10 mouse cellular contexts compared by ENCODE assay signal in the genomic region with DNA sequence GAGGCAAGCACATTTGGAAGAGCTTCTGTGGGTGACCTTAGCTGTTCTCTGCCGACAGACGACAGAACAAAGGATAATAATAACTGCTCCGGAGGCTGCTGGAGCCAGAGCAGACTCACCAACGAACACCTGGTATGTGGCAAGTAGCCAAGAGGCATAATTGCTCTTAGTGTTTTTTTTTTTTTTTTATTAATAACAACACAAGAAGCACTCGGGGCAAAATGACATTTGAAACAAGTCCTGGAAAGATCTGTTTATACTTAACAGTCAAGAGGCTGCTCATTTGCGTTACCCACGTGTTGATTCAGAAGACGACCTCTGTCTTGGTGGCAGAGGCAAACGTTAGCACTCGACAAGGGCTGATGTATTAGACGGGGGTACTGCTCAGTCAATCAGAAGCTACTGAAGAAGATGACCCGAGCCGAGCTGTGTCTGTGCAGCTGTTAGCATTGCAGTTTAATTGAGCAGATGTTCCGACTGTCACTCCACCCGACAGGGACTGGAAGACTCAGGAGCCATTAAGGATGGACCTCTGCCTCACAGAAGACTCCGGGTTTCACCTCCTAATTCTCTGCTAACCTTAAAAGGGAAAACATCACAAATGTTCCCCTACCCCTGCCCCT.
A peak's percentile ranks its signal among the peaks of the same experiment; 100 is the strongest.
DNase-seq lines count a peak whose midpoint lies in the region; ATAC-seq and TF ChIP-seq lines count a peak whose summit lies in the region.
"Had no signal": no experiment of that assay in that cellular context is flagged by ENCODE, and none has a peak within 500 bp of the region (broad histone marks: within the 10 kb centered on the region; RNA-seq: fewer than 3 reads in every experiment).

No protein-coding gene starts in this region.

- peaks cover 10% of the 10 kb centered on the region; the same call in 1 of the 2 replicates for H3K4me1 ChIP-seq in intestine, embryonic 14.5 days (replicated peaks; ENCODE audit: control insufficient read depth, insufficient read depth, low read length)
- no peaks in the 10 kb centered on the region for H3K4me1 ChIP-seq in intestine, postnatal 0 days (replicated peaks; ENCODE audit: control insufficient read depth, insufficient read depth, low read length)
- peaks cover 43% of the 10 kb centered on the region for H3K4me1 ChIP-seq in thymus, adult 2 months (replicated peaks; ENCODE audit: control insufficient read depth, insufficient read depth, low read length)
- 0 out of 2 replicates have a peak, but pooled peaks cover 2% of the 10 kb centered on the region for H3K4me1 ChIP-seq in heart, embryonic 11.5 days (ENCODE audit: control insufficient read depth, insufficient read depth, low read length)

- H3K4me3 ChIP-seq in intestine, embryonic 14.5 days (ENCODE audit: low read depth, low read length): no peak overlapping the region
- no peak overlapping the region for H3K4me3 ChIP-seq in intestine, postnatal 0 days (ENCODE audit: low read depth, low read length)
- H3K4me3 ChIP-seq in thymus, adult 2 months (ENCODE audit: control insufficient read depth, insufficient read depth, low read length): no peak overlapping the region
- H3K4me3 ChIP-seq in heart, embryonic 11.5 days (ENCODE audit: low read depth, low read length): no peak overlapping the region

- no peak for TF ChIP-seq POLR2A in thymus, adult 2 months (IDR thresholded peaks at IDR 0.05; ENCODE audit: control insufficient read depth, extremely low read depth, insufficient read depth, low read length, poor library complexity)

- intact Hi-C loops in gastrocnemius, postnatal 36 days (cut with DNase I): no loop called here

- H3K27me3 ChIP-seq in intestine, embryonic 14.5 days (replicated peaks; ENCODE audit: control insufficient read depth, insufficient read depth, low read length): no peaks in the 10 kb centered on the region
- no peaks in the 10 kb centered on the region for H3K27me3 ChIP-seq in intestine, postnatal 0 days (replicated peaks; ENCODE audit: control insufficient read depth, insufficient read depth, low read length)
- H3K27me3 ChIP-seq in thymus, adult 2 months (ENCODE audit: control insufficient read depth, insufficient read depth, low read length): no peaks in the 10 kb centered on the region
- H3K27me3 ChIP-seq in heart, embryonic 11.5 days (ENCODE audit: control insufficient read depth, insufficient read depth, low read length): no peaks in the 10 kb centered on the region

- H3K9me3 ChIP-seq in intestine, embryonic 14.5 days (ENCODE audit: control insufficient read depth, low read length): no peaks in the 10 kb centered on the region
- no peaks in the 10 kb centered on the region for H3K9me3 ChIP-seq in intestine, postnatal 0 days (ENCODE audit: control insufficient read depth)
- H3K9me3 ChIP-seq in heart, embryonic 11.5 days (replicated peaks; ENCODE audit: control insufficient read depth, low read length): peaks cover 3% of the 10 kb centered on the region

- WGBS in intestine, embryonic 14.5 days: 25% methylated on average over 16 of the region's 16 CpGs
- whole genome bisulfite sequencing in intestine, postnatal 0 days: 35% methylated on average over 16 of the region's 16 CpGs
- WGBS in thymus, adult 2 months: 46% methylated on average over 16 of the region's 16 CpGs
- 36% methylated on average over 16 of the region's 16 CpGs for WGBS in heart, embryonic 11.5 days (ENCODE audit: insufficient replicate concordance)

- no peak for DNase-seq in intestine, embryonic 14.5 days (ENCODE audit: low spot score)
- peak; percentile 1 for DNase-seq in thymus, adult 2 months
- no peak for DNase-seq in thymus, postnatal 10 days (ENCODE audit: low spot score in 2 of 2)
- peak; percentile 49 for DNase-seq in retina, embryonic 14.5 days (ENCODE audit: low spot score)
- DNase-seq in gastrocnemius, postnatal 36 days: no peak
- DNase-seq: adrenal gland, adult 2 months had no signal

- TF ChIP-seq CTCF in intestine, postnatal 0 days (IDR thresholded peaks at IDR 0.05; ENCODE audit: low read depth): no peak
- TF ChIP-seq CTCF in thymus, adult 2 months (IDR thresholded peaks at IDR 0.05; ENCODE audit: borderline replicate concordance, control insufficient read depth, extremely low read depth, insufficient read depth, low read length, poor library complexity): no peak

- H3K4me2 ChIP-seq in intestine, embryonic 14.5 days (ENCODE audit: low read length): no peak overlapping the region
- no peak overlapping the region for H3K4me2 ChIP-seq in intestine, postnatal 0 days (replicated peaks; ENCODE audit: low read depth)
- H3K4me2 ChIP-seq in heart, embryonic 11.5 days: 0 out of 2 replicates have a peak overlapping the region, but pooled peaks have one; percentile 2

- no peak overlapping the region for H3K9ac ChIP-seq in intestine, embryonic 14.5 days (ENCODE audit: low read length)
- H3K9ac ChIP-seq in intestine, postnatal 0 days (ENCODE audit: low read depth, low read length): no peak overlapping the region
- 0 out of 2 replicates have a peak overlapping the region, but pooled peaks have one; percentile 39 for H3K9ac ChIP-seq in heart, embryonic 11.5 days (ENCODE audit: low read depth, low read length)

- H3K36me3 ChIP-seq in intestine, embryonic 14.5 days (ENCODE audit: control insufficient read depth, insufficient read depth, low read length): no peaks in the 10 kb centered on the region
- no peaks in the 10 kb centered on the region for H3K36me3 ChIP-seq in intestine, postnatal 0 days (ENCODE audit: control insufficient read depth, insufficient read depth)
- H3K36me3 ChIP-seq in thymus, adult 2 months (ENCODE audit: control insufficient read depth, insufficient read depth, low read length): no peaks in the 10 kb centered on the region
- H3K36me3 ChIP-seq in heart, embryonic 11.5 days (ENCODE audit: control insufficient read depth, insufficient read depth, low read length): no peaks in the 10 kb centered on the region

- no peak overlapping the region for H3K27ac ChIP-seq in intestine, embryonic 14.5 days (ENCODE audit: low read depth)
- H3K27ac ChIP-seq in intestine, postnatal 0 days (ENCODE audit: low read depth, low read length): no peak overlapping the region
- no peak overlapping the region; the same call in 1 of the 2 replicates for H3K27ac ChIP-seq in thymus, adult 2 months (ENCODE audit: control insufficient read depth, insufficient read depth, low read length)
- H3K27ac ChIP-seq in heart, embryonic 11.5 days (ENCODE audit: low read depth, low read length): peak overlapping the region; percentile 46; the same call in 1 of the 2 replicates
- H3K27ac ChIP-seq: kidney, postnatal 0 days had no signal

- 0 out of 2 replicates have a peak, but pooled peaks have one; percentile 32 for ATAC-seq in intestine, embryonic 14.5 days (replicated peaks; ENCODE audit: low FRiP score, low TSS enrichment, low read depth)
- ATAC-seq in intestine, postnatal 0 days: no peak
- no peak for ATAC-seq in heart, embryonic 11.5 days (replicated peaks; ENCODE audit: insufficient number of reproducible peaks, low FRiP score, low TSS enrichment)
- no peak for ATAC-seq in megakaryocyte, adult 5-6 weeks (ENCODE audit: poor library complexity, severe bottlenecking)

Comparison
In these comparisons a context has a peak if more than half of its experiments do, and no peak if none do; other contexts are left out.
1. DNase-seq: peak in thymus, adult 2 months (single experiment) and retina, embryonic 14.5 days (single experiment); none in intestine, embryonic 14.5 days (single experiment), thymus, postnatal 10 days (0 of 2) and gastrocnemius, postnatal 36 days (0 of 2).